Mouse (Mus musculus) ovary, postnatal 10 days (tissue): Measurements from ENCODE around the gene Med28.

ENCODE experiments used
- DNase-seq: peaks from one replicate; pipeline ENCODE4 v3.0.0; 2022; ENCODE audit warnings: low spot score

Gene Med28

GRCm38 (mm10) chr5:45513511-45513910 lies 6.5 kb upstream of the Med28 start:
- no peak for DNase-seq

GRCm38 (mm10) chr5:45514599-45514998 lies 5.4 kb upstream of the Med28 start:
- DNase-seq = no peak

- DNase-seq = no peak
These were observed 4.8 kb upstream of the Med28 start for GRCm38 (mm10) chr5:45515151-45515743.

DNA sequence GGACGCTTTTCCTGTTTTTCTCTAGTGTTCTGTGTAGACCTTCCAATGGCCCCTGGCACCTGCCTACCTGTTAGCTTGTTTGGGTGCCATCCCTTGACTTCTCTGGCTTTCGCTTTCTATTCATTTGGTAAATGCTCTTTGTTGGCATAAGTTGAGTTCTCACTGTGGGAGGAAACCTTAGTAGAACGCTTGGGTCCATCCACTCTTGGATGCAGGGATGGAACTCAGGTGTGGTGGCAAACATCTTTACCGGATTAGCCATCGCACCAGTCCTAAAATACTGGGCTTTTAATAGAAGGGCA lies 731 bp downstream of the Med28 start:
- no peak for DNase-seq

- no peak for DNase-seq
These were observed 1.6 kb downstream of the Med28 start for GRCm38 (mm10) chr5:45521601-45522000.

- DNase-seq = no peak
These were observed 5.1 kb downstream of the Med28 start for GRCm38 (mm10) chr5:45525101-45525500.

GRCm38 (mm10) chr5:45526338-45526737 lies 6.3 kb downstream of the Med28 start:
- DNase-seq = no peak

DNA sequence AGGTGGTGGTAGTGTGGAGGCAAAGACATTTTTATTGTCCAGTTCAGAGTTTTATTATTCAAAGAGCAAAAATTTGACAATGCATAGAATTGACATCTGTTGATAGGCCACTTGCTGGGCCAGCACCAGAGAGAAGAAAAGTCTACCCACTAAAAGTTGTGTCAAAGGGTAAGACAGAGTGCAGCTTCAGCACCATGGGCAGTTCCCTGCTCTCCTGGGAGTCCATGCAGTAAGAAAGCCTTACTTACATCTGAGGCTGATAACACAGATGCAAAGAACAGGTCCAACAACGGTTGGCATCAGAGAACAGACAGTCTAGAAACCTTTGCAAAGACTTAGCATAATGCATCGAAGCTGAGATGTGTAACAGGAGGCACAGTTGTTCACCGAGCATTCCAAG lies 9.7 kb downstream of the Med28 start:
- DNase-seq = peak; percentile 12

DNA sequence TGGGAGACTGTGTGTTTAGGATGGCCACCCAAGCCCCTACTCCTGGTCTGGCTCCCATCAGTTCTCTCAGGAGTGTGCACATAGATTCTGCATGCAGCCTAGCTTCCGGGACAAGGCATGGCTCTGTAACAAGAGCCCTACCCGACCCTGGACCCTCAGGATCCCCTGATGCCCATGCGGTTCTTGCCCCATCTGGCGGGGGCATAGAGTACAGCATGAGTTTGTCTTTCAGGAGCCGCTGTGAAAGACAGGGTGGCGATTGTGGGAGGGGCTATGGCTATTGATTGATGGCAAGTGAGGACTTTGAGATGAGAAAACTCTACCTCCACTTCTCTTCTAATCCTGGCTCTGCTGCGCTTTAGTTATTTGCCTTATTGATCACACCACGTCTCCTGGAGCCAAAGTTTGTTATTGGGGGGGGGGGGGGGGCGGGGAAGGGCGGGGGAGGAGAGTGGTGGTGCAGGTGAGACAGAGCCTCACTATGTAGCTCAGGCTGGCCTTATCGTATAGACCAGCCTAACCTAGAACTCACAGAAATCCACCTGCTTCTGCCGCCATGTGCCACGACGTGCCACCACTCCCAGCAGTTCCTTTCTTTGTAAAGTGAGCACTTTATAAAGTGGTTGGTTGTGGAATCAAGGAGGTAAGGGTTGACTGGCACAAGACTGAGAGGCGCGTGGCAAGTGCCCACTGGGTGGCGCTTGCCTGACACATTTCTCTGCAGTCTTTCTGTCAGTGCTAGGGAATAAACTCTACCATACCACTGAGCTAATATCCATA lies 14.5 kb downstream of the Med28 start:
- DNase-seq = no peak

DNA sequence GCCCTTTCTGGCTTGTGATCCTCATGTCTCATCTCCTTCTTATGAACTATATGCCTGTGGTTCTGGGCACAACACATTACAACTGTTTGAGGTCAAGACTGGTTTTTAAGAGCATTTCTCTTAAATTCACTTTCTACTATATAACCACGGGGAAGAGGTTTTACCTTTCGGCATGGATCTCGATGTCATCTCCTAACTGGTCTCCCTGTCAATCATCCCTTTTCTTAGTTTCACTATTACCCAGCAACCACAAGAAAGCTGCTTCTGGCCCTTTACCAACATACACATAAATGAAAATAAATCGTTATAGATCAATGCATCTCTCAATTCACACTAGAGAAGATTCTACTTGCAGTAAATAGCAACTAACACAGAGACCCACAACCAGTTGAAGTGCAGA lies 15.1 kb downstream of the Med28 start:
- DNase-seq = no peak

DNA sequence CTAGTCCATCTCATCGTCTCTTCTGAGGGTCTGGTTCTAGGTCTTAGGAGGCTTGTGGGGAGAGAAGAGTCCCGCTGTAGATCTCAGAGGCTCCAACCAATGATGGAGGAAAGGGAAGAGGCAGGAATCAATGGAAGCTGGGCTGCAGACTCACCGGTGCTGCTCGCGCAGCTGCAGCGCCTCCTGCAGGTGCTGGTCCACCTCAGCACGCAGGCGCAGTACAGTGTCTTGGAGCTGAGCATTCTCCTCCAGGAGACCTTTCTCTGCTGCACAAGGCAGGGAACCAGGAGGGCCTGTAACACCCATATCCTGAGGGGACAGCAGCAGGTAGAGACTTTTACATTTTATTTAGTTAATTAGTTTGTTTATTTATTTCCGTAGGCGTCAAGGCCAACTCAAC lies 19.5 kb downstream of the Med28 start:
- no peak for DNase-seq

- no peak for DNase-seq
These were observed 23.3 kb downstream of the Med28 start for GRCm38 (mm10) chr5:45543374-45543773.

DNA sequence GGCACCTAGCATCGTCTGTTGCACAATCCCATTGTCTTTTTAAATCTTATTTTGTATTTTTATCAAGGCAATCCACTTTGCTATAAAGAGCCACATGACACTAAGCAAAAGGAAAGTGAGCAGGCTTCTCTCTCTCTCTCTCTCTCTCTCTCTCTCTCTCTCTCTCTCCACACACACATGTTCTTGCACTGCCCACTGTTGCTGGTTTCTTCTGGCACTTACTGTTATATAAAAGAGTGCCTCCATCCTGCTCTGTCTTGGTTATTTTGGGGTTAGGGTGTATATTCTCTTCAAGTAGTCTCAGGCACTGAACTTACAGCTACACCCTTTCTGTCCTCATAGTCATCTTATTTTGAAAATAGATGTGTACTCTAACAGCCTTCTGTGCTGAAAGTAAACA lies 29.6 kb downstream of the Med28 start:
- no peak for DNase-seq

- no peak for DNase-seq
These were observed 44.0 kb downstream of the Med28 start for GRCm38 (mm10) chr5:45564054-45564453.

DNA sequence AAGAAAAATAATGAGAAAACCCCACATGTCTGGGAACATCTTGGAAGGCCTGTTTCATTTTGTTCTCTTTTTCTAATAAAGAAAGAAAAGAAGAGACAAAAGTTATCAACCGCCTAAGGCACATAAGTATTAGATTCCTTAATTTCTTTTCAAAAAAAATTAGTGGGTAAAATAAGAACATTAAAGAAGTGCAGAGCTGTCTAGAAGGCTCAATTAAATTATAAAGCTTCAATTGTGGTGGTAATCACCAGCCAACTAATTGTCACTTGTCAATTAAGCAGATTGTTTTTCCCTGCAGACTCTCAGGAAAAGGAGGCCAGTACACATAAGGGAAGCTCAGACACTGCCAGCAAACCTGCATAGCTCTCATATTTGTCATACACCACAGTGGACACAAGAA lies 45.8 kb downstream of the Med28 start:
- no peak for DNase-seq

DNA sequence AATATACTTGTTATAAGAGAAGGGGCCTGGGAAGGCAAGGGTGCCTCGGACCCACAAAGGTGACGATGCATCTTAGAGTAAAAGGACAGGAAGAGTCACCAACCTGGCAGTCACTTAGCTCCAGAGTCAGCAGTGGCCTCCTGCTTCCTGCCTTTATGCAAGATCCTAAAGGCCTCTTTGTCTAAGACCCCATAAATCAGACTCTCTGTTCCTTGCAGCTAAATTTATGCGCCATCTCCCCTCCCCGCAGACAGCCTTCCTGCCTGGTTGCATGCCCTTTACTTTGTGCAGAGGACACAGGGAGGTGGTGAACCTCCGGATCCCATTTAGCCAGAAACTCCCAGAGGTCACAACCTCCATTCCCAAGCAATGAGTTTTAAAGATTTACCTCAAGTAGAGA lies 52.8 kb downstream of the Med28 start:
- DNase-seq = no peak

DNA sequence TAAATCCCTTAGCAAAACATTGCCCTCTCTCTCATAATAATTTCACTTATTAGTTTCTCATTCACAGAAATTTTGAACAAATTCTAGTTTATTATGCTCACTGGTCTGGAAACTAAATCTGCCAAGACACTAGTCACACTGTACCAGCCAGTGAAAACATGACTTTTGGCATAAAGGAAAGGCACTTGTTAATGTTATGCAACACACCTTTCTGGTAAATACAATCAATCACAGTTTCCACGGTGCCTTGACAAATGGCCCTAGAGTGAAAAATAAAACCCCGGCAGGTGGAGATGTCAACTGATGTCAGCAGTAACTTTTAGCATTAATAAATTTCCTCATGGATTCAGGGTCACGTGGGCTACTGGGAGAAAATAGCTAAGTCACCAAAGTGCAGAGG lies 56.7 kb downstream of the Med28 start:
- no peak for DNase-seq

DNA sequence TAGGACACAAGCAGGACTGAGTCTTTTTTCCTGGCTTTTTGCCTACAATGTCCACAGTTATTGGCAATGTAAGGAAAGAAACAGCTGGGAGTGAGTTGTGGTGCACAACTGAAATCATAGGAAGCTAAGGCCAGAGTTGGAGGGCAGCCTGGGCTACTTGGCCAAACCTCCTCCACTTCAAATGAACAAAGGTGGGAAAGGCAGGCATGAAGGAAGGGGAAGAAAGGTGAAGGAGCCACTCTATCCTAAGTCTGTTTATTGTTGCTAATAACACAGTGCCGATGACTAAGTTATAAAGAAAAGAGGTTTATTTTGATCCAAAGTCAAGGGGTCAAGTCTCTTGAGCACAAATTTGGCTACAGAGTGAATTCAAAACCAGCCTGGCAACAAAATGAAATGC lies 57.3 kb downstream of the Med28 start:
- DNase-seq = no peak
